Mouse (Mus musculus) hindbrain, embryonic 16.5 days (tissue): ENCODE data around the gene Vwa1. TPM values are rescaled to one million over a fixed set of nuclear protein-coding genes. Genes with fewer than 3 reads are reported as not detected.
A peak's percentile ranks its signal among the peaks of the same experiment; 100 is the strongest.

Experiments
- ATAC-seq: fragments of 200-750 bp; cut with Nextera tagmentation; 2 replicates; pipeline ENCODE4 v1.8.0; 2017; ENCODE audit warnings: moderate TSS enrichment, moderate library complexity
- H3K27ac ChIP-seq: fragments of 300-500 bp; sonication (generic); 2 replicates; pipeline ENCODE4 v1.5.1; 2014; ENCODE audit warnings: low read depth, mild to moderate bottlenecking, control low read depth, low read length, moderate library complexity
- H3K27me3 ChIP-seq: fragments of 300-500 bp; sonication (generic); replicated peaks from 2 replicates; pipeline ENCODE4 v1.6.1; 2014; ENCODE audit warnings: low read length; ENCODE audit not compliant: control insufficient read depth, insufficient read depth
- H3K36me3 ChIP-seq: fragments of 300-500 bp; sonication (generic); 2 replicates; pipeline ENCODE4 v1.6.1; 2014; ENCODE audit warnings: mild to moderate bottlenecking, low read length, moderate library complexity, mixed read lengths; ENCODE audit not compliant: control insufficient read depth, insufficient read depth
- H3K4me1 ChIP-seq: fragments of 300-500 bp; sonication (generic); 2 replicates; pipeline ENCODE4 v1.6.1; 2014; ENCODE audit warnings: low read depth, low read length; ENCODE audit not compliant: control insufficient read depth, insufficient read depth
- H3K4me2 ChIP-seq: fragments of 300-500 bp; sonication (generic); 2 replicates; pipeline ENCODE4 v1.6.1; 2014; ENCODE audit warnings: mild to moderate bottlenecking, low read length, control low read depth, moderate library complexity
- H3K4me3 ChIP-seq: fragments of 300-500 bp; sonication (generic); 2 replicates; pipeline ENCODE4 v1.5.1; 2014; ENCODE audit warnings: mild to moderate bottlenecking, low read length, control low read depth, moderate library complexity
- H3K9ac ChIP-seq: fragments of 300-500 bp; sonication (generic); 2 replicates; pipeline ENCODE4 v1.6.1; 2014; ENCODE audit warnings: low read depth, mild to moderate bottlenecking, control low read depth, low read length, moderate library complexity
- H3K9me3 ChIP-seq: fragments of 300-500 bp; sonication (generic); 2 replicates; pipeline ENCODE4 v1.6.1; 2014; ENCODE audit warnings: mild to moderate bottlenecking, low read length, moderate library complexity; ENCODE audit not compliant: control insufficient read depth
- WGBS: fragments of 180-500 bp; shearing (Covaris S2); extraction: QIAGEN DNeasy Blood & Tissue Kit; methylation state at CpG from one replicate; pipeline ENCODE4 v1.1.7; 2014; 5-methylcytosine and 5-hydroxymethylcytosine counted together
- polyA plus RNA-seq: library from polyadenylated mRNA; unstranded; fragments of >200 nt; fragmentation: Nextera tagmentation; extraction: Ambion mirVana; gene quantifications from 2 replicates; pipeline ENCODE4 v1.2.1, GENCODE M21; 2015

Vwa1 gene
- polyA plus RNA-seq, 1 experiment from 2014 or later: 38.0 TPM

DNA sequence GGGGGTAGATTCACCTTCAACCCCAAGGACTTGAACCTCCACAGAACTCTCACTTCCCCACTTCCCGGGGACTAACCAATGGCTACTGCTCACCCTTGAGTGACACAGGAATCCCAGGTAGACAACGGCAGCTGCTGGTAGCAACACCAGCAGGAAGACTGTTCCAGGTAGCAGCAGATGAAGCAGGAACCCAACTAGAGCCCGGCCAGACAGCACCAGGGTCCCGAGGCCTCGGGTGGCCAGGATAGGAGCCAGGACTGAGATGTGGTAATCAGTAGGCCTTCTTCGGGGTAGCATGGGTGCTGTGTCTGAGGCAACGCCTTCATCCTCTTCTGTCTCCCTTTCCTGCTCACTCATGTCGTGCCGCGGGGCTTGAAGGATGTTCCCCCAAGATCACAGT lies 10.7 kb upstream of the Vwa1 start:
- Histone ChIP-seq H3K4me2 (no peak overlapping the region; the same call in 1 of the 2 replicates), H3K4me3 (no peak overlapping the region), H3K36me3 (no peaks in the 10 kb centered on the region), H3K9me3 (no peaks in the 10 kb centered on the region), H3K4me1 (peaks cover 4% of the 10 kb centered on the region; the same call in 1 of the 2 replicates), H3K9ac (no peak overlapping the region), H3K27ac (no peak overlapping the region), H3K27me3 (no peaks in the 10 kb centered on the region)
- 77% methylated on average over 8 of the region's 10 CpGs for WGBS
- no peak for ATAC-seq

GRCm38 (mm10) chr4:155784081-155784701 lies 9.7 kb upstream of the Vwa1 start:
- Histone ChIP-seq H3K4me2 (peak overlapping the region; percentile 80), H3K9ac (peak overlapping the region; percentile 85), H3K27me3 (no peaks in the 10 kb centered on the region), H3K27ac (peak overlapping the region; percentile 89), H3K4me3 (peak overlapping the region; percentile 69), H3K9me3 (no peaks in the 10 kb centered on the region), H3K36me3 (no peaks in the 10 kb centered on the region), H3K4me1 (peaks cover 4% of the 10 kb centered on the region; the same call in 1 of the 2 replicates)
- ATAC-seq: peak; percentile 92
- WGBS: under 1% methylated on average over 52 of the region's 52 CpGs

GRCm38 (mm10) chr4:155783486-155784080 lies 9.1 kb upstream of the Vwa1 start:
- Histone ChIP-seq H3K36me3 (no peaks in the 10 kb centered on the region), H3K4me1 (peaks cover 4% of the 10 kb centered on the region; the same call in 1 of the 2 replicates), H3K4me2 (peak overlapping the region; percentile 80), H3K27me3 (no peaks in the 10 kb centered on the region), H3K27ac (peak overlapping the region; percentile 89), H3K9ac (peak overlapping the region; percentile 85), H3K4me3 (peak overlapping the region; percentile 69), H3K9me3 (no peaks in the 10 kb centered on the region)
- WGBS: 33% methylated on average over 16 of the region's 16 CpGs
- no peak for ATAC-seq

DNA sequence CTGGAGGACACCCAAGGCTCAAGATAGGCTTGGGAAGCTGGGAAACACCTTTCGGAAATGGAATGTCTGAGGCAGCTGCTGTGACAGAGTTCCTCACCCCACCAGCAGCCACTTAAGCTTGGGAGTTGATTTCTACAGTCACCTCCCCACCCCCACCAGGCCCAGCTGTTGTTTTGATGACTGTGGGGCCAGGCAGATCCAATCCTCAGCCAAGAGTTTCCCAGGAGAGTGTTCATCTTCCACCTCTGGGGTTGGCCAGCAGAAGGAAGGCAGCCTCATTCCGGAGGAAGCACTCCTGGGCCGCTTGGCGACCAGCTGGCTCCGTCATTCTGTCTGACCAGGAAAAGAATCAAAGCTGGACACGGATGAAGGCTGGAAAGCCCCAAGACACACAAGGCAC lies 6.4 kb upstream of the Vwa1 start:
- no peaks in the 10 kb centered on the region for H3K9me3 ChIP-seq
- H3K36me3 ChIP-seq: no peaks in the 10 kb centered on the region
- WGBS: 31% methylated on average over 6 of the region's 6 CpGs
- H3K27ac ChIP-seq: peak overlapping the region; percentile 54; the same call in 1 of the 2 replicates
- no peak for ATAC-seq
- no peaks in the 10 kb centered on the region for H3K27me3 ChIP-seq
- peaks cover 5% of the 10 kb centered on the region for H3K4me1 ChIP-seq
- H3K4me3 ChIP-seq: no peak overlapping the region
- H3K4me2 ChIP-seq: no peak overlapping the region
- H3K9ac ChIP-seq: no peak overlapping the region

DNA sequence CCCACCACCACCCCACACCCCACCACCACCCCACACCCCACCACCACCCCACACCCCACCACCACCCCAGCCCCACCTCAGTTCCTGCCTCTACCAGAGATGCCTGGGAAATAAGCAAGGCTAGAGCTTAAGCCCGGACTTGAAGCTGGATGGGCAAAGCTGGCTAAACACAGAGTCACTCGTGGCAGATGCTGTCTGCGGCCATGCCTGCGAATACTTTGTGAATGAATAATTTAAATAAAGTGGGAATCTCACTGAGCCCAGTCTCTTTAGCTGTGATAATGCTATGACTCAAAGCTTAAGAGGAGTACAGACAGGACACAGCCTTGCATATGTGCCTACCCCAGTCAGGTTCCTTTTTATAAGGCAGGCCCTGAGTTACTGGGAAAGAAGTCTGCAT lies 5.0 kb upstream of the Vwa1 start:
- Histone ChIP-seq H3K4me3 (no peak overlapping the region), H3K9ac (no peak overlapping the region), H3K27ac (no peak overlapping the region), H3K36me3 (no peaks in the 10 kb centered on the region), H3K27me3 (no peaks in the 10 kb centered on the region), H3K4me1 (peaks cover 14% of the 10 kb centered on the region), H3K4me2 (no peak overlapping the region), H3K9me3 (no peaks in the 10 kb centered on the region)
- WGBS: 77% methylated on average over 4 of the region's 4 CpGs
- ATAC-seq: no peak

GRCm38 (mm10) chr4:155777816-155778215 lies 3.3 kb upstream of the Vwa1 start:
- Histone ChIP-seq H3K36me3 (no peaks in the 10 kb centered on the region), H3K27ac (no peak overlapping the region), H3K4me3 (no peak overlapping the region), H3K9me3 (no peaks in the 10 kb centered on the region), H3K27me3 (peaks cover 7% of the 10 kb centered on the region), H3K9ac (no peak overlapping the region), H3K4me1 (peaks cover 18% of the 10 kb centered on the region), H3K4me2 (no peak overlapping the region)
- no peak for ATAC-seq
- WGBS: 76% methylated on average over 2 of the region's 2 CpGs

- Histone ChIP-seq H3K36me3 (no peaks in the 10 kb centered on the region), H3K4me2 (no peak overlapping the region), H3K4me3 (no peak overlapping the region), H3K4me1 (peaks cover 18% of the 10 kb centered on the region), H3K27ac (no peak overlapping the region), H3K9me3 (no peaks in the 10 kb centered on the region), H3K27me3 (peaks cover 11% of the 10 kb centered on the region), H3K9ac (no peak overlapping the region)
- no peak for ATAC-seq
- 45% methylated on average over 2 of the region's 2 CpGs for WGBS
Measured at GRCm38 (mm10) chr4:155776704-155777335, 2.3 kb upstream of the Vwa1 start.

DNA sequence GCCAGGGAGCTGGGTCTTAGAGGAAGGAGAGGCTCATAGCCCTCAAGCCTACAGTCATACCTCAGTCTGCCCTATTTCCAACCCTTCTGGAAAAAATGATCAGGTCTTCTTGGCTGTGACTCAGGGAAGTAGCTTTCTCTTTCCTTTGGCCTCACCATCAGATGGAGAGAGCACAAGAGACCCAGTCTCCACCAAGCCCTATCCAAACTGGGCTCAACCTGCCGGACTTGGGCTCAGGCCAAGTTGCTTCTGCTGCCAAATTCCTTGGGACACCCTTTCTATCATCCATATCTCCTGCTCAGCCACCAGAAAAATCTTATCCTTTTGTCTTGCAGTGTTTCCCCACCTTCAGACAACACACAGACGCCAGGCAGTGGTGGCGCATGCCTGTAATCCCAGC lies 1.4 kb upstream of the Vwa1 start:
- Histone ChIP-seq H3K9ac (no peak overlapping the region), H3K9me3 (no peaks in the 10 kb centered on the region), H3K27ac (peak overlapping the region; percentile 5; the same call in 1 of the 2 replicates), H3K4me2 (no peak overlapping the region), H3K27me3 (peaks cover 11% of the 10 kb centered on the region), H3K4me3 (no peak overlapping the region), H3K4me1 (peaks cover 19% of the 10 kb centered on the region), H3K36me3 (no peaks in the 10 kb centered on the region)
- ATAC-seq: no peak
- 68% methylated on average over 3 of the region's 3 CpGs for WGBS

DNA sequence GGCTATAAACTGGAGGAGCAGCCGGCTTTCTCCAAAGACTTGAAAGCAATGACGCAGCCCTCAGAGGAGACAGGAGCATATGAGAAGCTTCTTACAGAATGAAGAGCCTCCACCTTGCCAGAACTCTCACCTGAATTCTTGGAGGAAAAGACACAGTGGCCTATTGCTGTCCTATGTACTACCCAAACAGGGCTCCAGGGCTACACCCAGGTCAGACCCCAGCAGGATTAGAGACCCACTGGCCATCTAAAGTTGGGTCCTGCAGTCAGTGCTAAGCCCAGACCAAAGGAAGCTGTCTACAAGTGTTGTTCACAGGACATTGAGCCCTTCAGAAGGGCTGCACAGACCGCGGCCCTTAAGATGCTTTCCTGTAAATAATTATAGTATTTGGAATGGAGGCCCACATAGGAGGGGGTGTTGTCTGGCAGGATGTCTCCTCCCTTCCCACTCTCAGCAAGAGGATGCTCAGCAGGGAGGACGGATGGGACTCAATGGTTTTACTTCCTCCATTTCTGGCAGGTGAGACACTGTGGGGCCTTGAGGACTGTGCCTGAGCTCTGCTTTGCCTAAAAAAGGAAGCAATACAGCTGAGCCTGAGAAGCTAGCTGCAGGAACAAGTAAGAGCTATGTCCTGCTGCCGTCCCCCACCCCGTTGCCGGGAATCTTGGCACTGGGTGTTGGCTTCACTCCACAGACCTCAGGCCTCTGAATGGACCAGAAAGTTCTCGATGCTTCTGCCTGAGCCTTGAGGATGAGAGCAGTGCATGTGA lies 658 bp upstream of the Vwa1 start:
- WGBS: 50% methylated on average over 9 of the region's 9 CpGs
- H3K27ac ChIP-seq: peak overlapping the region; percentile 61
- no peak for ATAC-seq

More for the DNA sequence above, 658 bp upstream of the Vwa1 start:
- Histone ChIP-seq H3K4me2 (peak overlapping the region; percentile 82), H3K36me3 (no peaks in the 10 kb centered on the region), H3K9ac (peak overlapping the region; percentile 64), H3K4me3 (peak overlapping the region; percentile 48), H3K9me3 (no peaks in the 10 kb centered on the region), H3K27me3 (peaks cover 11% of the 10 kb centered on the region), H3K4me1 (peaks cover 25% of the 10 kb centered on the region)
